Mouse (Mus musculus) embryo, embryonic 11.5 days (tissue): Measurements from ENCODE around the gene Dlx2.

Experiments
- DNase-seq: peaks from one replicate; pipeline ENCODE4 v3.0.0-alpha.2; 2012; ENCODE audit warnings: low read depth, low spot score

Gene Dlx2

DNA sequence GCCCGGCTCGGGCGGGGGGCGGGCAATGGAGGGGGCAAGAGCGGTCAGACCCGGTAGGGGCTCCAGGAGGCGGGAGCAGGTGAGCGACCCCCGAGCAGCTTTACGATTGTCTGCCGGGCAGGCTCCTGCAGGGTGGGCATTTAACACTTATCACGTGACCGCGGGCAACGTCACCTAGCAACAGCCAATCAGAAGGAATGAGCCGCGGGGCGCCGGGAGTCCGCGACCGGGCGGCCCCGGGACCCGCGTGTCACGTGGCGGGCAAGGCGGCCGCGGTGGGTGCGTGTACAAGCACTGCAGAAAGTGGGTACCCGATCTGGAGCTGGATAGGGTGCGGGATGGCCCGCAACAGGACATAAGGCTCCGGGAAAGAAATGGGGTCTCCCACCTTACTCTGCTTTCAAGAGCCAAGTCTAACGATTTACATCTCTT, at the start of gene Dlx2:
Gene Dlx2 (minus strand): TSS at position 115 of the 432 bp plus-strand sequence.
- DNase-seq: no peak

- DNase-seq: no peak
Observed at GRCm38 (mm10) chr2:71594466-71594865, 47.9 kb upstream of the Dlx2 start.

DNA sequence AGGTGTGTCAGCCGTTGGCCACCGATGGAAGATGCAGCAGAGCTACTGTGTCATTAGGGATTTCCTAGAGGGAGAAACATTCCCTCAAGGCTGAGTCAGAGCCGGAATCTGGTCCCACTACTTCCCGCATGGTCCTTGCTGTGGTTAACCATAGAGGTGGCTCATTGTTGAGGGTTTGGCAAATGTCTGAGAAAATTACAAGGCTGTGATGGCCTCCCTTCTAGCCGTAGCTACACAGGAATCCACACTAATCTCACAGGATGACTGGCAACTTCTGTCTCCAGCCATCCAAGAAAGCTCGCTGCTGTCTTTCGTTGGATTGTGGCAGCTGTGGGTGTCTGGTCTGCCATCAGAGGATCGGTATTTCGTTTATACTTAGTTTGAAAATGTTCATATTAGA, 42.6 kb upstream of the Dlx2 start:
- DNase-seq: no peak

GRCm38 (mm10) chr2:71581488-71581887, 34.9 kb upstream of the Dlx2 start:
- DNase-seq: no peak

DNA sequence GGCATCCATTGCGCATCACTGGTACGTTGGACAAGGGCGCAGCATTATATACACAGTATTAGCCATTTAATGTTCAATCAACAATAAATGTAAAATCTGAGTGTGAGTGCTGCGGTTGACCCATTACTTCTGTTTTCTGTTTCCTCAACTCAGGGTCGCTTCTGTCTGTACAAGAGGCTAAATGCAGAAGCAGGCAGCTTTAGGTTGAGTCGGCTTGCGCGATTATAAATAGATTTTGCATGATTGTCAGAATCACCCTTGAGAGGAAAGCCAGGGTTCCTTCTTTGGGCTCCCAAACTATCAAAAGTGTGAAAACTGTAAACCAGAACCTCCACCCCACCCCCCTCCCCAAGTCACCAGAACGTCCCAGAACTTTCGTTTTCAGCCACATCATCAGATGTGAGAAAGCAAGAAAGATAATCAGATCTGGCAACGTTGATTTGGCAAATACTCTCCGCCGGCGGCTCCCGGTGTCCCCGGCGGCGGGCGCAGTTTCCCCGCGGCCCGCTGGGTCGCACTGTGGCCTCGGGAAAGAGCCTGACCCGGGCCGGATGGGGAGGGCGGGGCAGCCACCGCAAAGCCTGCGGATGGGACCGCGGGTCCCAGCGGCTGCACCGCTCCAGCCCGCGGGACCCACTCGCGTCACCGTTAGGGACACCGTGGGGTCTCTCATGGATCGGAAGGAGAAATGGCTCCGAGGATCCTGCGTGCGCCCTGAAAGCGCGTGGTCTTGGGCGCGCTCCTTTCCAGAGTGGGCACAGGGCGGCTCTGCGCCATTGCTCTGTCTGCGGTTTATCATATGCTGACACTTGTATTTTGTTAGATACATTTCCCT, 34.3 kb upstream of the Dlx2 start:
- DNase-seq: peak; percentile 46

DNA sequence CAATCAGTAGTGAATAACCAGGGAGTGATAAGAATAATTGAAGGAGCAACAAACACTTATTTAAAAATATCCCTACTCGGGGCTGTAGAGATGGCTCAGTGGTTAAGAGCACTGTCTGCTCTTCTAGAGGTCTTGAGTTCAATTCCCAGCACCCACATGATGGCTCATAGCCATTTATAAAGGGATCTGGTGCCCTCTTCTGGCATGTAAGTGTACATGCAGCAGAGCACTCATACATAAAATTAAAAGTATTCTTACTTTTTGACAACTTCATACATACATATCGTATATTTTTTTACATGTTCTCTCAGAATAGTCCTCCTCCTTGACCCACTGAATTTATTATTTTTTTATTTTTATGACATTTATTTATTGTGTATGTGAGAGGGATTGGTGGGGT, 30.5 kb upstream of the Dlx2 start:
- no peak for DNase-seq

GRCm38 (mm10) chr2:71573736-71574135, 27.2 kb upstream of the Dlx2 start:
- DNase-seq: no peak

GRCm38 (mm10) chr2:71566466-71566865, 19.9 kb upstream of the Dlx2 start:
- no peak for DNase-seq

- no peak for DNase-seq
Observed at GRCm38 (mm10) chr2:71556071-71556470, 9.5 kb upstream of the Dlx2 start.

DNA sequence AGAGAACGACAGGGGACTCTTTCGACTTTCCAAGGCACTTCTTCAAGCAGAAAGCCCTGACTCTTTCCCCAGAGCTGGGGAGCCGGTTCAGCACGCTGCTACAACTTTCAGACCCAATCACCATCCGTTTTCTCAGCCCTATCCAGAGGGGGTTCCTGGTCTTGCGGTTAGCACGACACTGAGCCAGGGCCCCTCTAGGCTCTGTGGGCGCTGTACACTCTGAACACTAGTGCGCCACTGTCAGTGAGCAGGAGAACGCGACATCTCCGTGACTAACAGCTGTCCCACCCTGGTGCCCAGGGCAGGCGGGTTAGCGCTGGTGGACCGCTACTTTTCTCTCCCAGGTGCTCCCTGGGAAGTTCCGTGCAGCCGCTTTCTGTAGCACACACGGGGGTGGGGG, 5.2 kb upstream of the Dlx2 start:
- DNase-seq: no peak

- no peak for DNase-seq
Observed at GRCm38 (mm10) chr2:71550330-71550729, 3.8 kb upstream of the Dlx2 start.

DNA sequence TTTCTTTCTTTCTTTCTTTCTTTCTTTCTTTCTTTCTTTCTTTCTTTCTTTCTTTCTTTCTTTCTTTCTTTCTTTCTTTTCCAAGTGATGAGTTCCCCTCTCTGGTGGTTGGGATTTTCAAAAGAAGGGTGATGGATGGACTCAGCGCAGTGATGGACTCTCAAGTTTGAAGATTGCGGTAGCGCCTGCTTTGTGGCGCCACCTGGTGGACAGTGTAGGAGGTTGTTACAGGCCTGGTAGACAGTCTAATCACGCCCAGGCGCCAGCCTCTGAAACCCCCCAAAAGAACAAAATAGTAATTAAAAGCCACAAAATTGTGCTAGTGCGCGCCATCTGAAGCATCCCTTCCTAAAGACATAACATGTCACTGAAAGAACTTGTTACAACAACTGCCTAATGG, 1.3 kb upstream of the Dlx2 start:
- peak; percentile 82 for DNase-seq

DNA sequence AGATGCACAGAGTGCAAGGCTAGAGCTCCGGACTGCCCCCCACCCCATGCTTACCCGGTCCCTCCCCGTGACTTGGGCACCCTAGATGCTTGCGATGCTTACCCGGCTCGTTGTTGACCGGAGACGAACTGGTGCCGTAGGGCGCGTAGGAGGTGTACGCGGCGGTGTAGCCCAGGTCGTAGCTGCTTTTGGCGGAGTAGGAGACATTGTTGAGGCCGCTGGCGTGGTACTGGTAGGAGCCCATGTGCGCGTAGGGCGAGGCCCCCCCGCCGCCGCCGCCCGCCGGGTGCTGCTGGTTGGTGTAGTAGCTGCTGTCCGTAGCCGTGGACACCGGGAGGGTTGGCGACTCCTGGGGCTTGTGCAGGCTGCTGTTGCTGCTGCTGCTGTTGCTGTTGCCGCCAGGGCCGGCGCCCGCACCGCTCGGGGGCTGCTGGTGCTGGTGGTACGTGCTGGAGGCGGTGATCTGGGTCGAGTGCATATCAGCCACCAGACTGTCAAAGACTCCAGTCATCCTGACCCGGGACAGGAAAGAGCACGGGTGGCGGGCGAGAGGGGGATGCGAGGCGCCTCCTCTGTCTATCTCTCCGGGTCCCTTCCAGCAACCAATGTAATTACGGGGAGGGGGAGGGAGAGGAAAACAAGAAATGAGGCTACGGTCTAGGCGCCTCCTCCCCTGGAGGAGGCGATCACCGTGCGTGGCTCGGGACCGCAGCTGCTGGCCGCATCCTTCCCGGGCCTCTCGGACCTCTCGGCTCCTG, 493 bp downstream of the Dlx2 start:
- no peak for DNase-seq

DNA sequence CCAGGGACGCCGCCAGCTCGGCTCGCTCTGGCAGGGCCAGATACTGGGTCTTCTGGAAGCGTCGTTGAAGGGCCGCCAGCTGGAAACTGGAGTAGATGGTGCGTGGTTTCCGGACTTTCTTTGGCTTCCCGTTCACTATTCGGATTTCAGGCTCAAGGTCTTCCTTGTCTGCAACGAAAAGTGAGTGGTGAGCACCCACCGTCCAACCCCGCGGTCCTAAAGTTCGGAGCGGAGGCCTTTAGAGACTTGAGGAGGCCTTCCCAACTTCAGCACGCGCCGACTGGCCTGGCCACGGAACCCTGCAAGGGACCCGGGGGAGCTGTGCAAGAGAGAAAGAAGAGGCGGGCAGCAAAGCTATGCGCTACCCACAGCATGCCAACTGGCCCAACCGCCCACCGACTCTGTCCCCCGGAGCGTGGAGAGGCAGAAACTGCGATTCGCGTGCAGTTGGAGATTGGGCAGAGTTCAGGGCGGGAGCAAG, 1.1 kb downstream of the Dlx2 start:
- DNase-seq: no peak

GRCm38 (mm10) chr2:71544391-71545285, 1.9 kb downstream of the Dlx2 start:
- DNase-seq: no peak

DNA sequence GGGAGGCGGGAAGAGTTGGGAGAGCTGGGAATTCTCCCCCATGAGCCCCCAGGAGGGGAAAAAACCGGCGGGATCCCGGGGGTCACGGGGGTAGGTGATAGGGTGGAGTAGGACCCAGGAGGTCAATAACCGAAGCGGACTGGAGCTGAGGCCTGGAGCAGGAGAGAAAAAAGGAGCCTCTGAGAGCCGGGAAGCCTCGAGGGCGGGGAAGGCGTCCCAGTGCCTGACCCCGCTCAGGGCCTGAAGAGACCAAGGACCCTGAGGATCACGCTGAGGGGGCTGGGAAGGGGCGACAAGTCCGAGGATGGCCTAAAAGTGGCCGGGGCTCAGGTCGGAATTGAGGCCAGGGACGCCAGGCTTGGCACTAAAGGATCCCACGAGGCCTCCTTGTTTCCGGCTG, 2.6 kb downstream of the Dlx2 start:
- no peak for DNase-seq

DNA sequence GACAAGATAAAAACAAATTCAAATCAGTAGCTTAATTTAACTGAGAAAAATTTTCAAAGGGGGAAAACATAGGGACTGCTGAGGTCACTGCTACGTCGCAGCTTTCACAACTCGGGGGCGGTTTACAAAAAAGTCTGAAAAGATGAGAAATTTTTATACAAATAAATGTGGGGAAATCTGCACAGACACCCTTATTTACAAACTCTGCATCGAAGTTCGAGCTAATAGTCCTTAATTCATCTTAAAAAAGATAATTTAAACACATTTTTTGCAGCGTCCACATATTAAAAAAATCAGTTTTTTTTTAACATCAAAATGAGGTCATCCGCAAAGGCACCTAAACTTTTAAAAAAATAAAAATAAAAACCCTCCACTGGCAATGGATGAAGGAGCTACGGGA, 3.0 kb downstream of the Dlx2 start:
- no peak for DNase-seq

- no peak for DNase-seq
Observed at GRCm38 (mm10) chr2:71542816-71543301, 3.7 kb downstream of the Dlx2 start.

DNA sequence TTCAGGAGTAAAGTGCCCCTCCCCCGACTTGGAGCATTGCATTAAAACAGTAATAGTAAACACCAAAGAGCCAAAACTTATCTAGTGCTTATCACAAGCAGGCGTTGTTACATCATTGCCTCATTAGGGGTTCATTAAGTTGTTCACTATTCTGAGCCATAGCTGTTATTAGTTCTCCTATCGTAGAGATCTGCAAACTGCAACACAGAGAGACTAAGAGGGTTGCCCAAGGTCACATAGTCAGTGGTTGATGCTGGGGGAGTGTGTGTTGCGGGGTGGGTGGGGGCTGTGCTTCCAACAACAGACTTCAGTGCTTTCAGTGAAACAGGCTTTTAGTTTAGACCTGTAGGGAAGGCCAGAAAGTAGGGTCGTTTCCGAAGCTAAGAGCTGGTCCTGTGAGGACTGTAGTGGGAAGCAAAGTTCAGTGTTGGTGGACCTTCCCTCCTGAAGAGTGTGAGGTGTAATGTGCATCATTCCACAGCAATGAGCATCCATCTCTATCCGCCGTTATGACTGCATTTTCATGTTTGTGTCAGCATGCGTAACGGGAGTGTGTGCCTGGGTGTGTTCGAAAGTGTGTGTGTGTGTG, 4.2 kb downstream of the Dlx2 start:
- DNase-seq: no peak

- no peak for DNase-seq
Observed at GRCm38 (mm10) chr2:71541418-71542226, 4.9 kb downstream of the Dlx2 start.
